Mouse (Mus musculus): ENCODE results near the gene Gm15013.

DNA sequence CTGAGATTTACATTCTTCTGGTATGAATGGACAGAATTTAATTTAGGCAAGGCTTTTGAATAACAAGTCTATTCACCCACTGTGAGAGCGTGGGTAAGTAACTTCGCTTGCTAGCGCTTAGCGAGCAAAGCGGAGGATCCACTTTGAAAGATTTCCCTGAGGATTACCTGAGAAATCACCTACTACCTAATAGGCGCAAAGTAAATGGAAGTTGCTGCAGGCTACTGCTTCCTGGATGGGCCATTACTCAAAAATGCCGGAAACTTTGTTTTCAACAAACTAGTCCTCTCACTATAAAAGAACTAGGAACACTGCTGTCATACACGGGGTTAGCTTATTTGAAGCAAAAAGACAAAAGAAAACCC lies 29.9 kb downstream of the Gm15013 start:
- TF ChIP-seq CTCF (IDR thresholded peaks at IDR 0.05; ENCODE audit: control insufficient read depth, insufficient read depth, insufficient replicate concordance, low read depth, low read length) (no peak), POLR2A (IDR thresholded peaks at IDR 0.05; ENCODE audit: control insufficient read depth, low read depth, low read length) (no peak)
